Mouse (Mus musculus) spleen, postnatal 36 days (tissue): ENCODE results near the gene Olfr735.

ENCODE experiments used
- DNase-seq, 2 experiments: peaks; one replicate each; pipeline ENCODE4 v3.0.0; 2022; ENCODE audit warnings: low spot score in 2 of 2, mixed read lengths in 1 of 2

Olfr735 gene

DNA sequence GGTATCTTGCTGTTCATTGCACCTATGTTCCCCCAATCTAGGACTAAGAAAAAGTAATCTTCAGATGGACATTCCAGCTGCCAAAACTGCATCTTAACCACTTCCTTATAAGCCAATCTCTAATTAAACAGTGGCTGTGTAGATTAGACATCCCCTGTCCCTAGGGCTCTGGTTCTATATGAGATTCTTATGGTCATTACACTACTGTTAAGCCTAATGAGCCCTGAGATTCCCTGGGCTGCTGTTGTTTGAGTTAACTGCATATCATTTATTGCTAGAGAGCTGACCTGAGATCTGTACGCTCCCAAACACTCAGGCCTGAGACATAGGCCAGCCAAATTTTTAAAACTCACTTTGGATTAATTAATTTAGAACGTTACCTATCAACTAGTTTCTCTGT lies at the start of gene Olfr735:
TSS of gene Olfr735 (minus strand) at position 77 of the 400 bp plus-strand sequence.
- no peak for DNase-seq

DNA sequence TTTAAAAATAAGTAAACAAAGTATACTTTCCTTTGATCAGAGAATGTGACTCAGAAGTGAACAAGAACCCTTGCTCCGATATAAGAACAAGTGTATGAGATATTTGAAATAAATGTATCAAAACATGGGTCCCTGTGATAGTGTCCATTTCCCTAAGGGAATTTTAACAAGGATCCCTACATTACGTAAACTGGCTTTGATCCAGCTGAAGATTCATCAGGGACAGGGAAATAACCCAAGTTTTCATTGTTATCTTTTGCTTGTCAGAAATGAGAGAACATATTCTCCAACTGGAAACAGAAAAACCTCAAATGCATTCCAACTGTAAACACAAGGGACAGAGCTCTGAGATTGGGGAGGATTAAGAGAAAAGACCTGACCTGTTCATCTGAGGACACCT lies 32.2 kb upstream of the Olfr735 start, which contains the start of gene Olfr736:
TSS of gene Olfr736 (plus strand) at position 301 of the 400 bp plus-strand sequence.
- DNase-seq: no peak

DNA sequence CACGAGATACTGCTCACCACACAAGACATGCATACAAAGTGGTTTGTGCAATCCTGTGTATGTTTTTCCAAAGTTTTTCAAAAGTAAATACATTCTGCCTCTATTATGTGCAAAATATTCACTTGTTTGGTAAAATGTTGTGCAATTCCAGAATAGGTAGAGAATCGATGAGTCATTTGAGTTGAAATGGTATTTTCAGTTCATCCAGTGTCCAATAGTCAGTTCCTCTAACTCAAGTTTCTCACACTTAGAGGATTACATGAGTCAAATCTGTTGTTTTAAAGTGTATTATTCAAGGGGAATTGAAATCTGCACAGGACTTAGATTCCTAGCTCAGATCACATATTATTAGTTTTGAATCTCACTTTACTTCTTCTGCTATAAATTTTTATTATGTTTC lies 14.9 kb upstream of the Olfr735 start:
- DNase-seq: no peak

DNA sequence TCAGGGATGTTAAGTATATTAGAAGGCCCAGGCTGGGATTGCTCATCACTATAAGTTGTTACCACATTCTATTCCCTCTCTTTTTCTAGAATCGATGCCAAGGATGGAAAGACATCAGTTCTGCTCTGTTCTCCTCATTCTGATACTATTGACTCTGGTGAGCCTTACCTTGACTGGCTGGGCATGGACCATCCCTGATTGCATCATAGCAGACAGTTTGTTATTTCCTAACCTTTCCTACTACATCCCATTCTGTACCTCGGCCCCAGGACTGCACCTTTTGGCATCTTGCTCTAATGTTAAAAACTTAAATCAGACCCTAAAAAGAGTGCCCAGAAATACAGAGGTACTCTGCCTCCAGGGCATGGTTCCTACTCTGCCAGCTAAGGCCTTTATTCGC lies 11.8 kb upstream of the Olfr735 start:
- DNase-seq: no peak

DNA sequence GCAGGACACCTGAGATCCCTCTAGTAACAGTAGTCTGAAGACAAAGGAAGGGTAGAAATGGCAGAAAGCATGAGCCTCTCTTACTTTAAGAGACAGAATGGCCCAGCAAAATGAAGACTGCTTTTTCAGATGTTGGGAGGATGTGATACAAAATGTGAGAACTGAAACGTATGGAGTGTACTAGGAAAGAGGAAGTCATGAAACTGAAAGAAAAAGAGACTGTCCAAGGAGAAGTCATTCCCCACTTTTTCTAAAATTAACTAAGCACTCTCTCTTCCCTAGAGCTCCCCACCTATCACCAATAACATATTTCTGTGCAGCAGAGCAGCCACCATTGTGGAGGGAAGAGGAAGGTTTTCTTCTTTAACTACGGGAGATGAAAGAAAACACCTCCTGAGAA lies 8.9 kb upstream of the Olfr735 start, which contains the start of gene Tlr11:
TSS of gene Tlr11 (plus strand) at position 322 of the 400 bp plus-strand sequence.
- no peak for DNase-seq

GRCm38 (mm10) chr14:50356725-50357124 lies 8.1 kb upstream of the Olfr735 start:
- no peak for DNase-seq

DNA sequence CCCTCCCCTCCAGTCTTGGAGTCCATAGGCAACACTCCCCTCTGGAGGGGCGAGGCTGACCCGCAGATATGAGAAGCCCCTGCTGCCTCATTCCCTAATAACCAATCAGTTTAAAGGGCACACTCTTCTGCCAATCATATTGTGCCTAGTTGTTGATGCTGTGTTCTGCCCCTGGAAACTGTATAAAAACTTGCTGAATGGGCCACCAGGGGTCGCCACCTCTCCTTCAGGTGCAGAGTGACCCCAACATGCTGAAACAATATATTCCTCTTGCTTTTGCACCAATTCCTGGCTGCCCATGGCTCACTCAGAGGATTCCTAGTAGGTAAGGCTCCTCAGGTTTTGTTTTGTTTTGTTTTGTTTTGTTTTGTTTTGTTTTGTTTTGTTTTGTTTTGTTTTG lies 3.8 kb upstream of the Olfr735 start:
- no peak for DNase-seq

DNA sequence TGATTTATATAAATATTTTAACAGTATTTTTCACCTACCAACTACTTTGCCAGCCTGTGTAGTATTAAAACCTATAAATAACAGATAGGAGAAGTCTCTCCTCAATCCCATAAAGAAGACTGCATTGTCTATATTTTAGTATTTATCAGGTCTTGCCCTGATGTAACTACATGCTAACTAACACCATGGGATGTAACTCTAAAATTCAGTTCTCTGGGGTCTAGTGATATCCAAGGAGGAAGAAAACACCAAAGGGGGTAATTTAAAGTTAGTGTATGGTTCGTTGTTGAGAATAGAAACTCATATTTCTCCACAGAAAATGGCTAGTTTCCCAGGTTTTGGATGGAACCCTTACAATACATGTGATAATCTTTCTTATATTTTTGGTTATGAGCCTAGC lies 22.0 kb downstream of the Olfr735 start, which contains the start of gene Olfr734:
TSS of gene Olfr734 (minus strand) at position 101 of the 400 bp plus-strand sequence.
- no peak for DNase-seq

DNA sequence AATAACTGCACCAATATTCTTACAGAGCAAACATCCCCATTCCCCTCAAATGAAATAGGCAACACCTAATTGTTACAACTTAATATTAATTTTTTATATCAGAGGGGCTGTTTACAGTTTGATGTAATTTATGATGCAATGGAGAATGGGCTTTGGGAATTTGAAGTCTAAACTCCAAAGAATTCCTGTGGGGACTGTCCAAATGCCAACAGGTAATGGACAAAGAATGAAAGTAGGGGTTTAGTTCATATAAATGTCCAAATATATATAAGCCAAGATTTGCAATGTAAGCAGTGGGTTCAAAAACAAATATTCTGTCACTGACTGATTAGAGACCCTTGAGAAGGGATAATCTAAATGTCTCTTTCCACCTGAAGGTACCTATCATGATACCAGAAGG lies 47.2 kb downstream of the Olfr735 start, which contains the start of gene Olfr733:
TSS of gene Olfr733 (minus strand) at position 101 of the 400 bp plus-strand sequence.
- DNase-seq: no peak
